Mouse (Mus musculus) testis, adult 2 months (tissue): ENCODE data around the gene Emid1.
A peak's percentile ranks its signal among the peaks of the same experiment; 100 is the strongest.

Experiments
- CTCF ChIP-seq: fragments of 200-500 bp; IDR thresholded peaks from 2 replicates; pipeline ENCODE4 v1.5.1; 2012; ENCODE audit warnings: low read depth, mild to moderate bottlenecking, inconsistent platforms, low read length, moderate library complexity; ENCODE audit not compliant: control insufficient read depth, insufficient read depth, insufficient replicate concordance
- POLR2A ChIP-seq: fragments of 200-500 bp; IDR thresholded peaks from 2 replicates; pipeline ENCODE4 v1.6.1; 2012; ENCODE audit warnings: low read depth, mild to moderate bottlenecking, inconsistent platforms, low read length, moderate library complexity; ENCODE audit not compliant: control insufficient read depth

DNA sequence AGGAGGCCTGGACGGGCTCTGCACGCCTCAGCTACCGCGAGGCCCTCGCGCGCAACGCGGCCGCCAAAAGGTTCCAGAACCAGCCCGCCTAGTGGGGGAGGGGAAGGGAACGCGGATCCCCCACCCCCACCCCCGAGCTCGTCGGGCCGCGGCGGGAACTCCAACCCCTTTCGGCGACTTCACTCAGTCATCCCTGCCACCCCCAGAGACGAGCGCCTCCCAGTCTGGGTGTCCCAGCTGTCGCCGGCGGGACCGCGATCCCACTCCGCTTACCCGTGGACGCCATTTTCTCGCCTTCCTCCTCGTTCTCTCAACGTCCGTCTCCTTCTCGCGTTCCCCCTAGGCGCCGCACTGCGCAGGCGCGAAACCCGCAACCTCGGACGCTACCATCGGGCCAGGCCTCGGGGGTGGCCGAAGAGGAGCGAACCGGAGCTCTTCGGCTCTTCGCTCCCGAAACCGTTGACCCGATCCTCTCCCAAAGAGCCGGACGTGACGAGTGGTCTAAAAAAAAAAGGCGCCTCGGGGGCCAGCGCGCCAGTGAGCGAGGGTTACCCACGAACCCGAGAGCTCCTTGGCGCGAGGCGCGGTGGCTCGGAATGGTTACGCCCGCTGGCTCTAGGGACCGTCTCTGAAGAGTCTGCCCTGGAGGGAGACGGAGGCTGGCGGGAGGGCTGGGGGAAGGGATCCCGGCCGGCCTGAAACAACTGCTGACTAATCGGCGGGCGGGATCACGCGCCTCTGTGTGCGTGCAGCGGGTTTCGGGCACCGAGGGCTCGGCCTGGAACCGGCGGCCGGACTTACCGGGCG lies 53.1 kb downstream of the Emid1 start, which contains the start of the genes Rhbdd3 and Ewsr1:
- peak; percentile 95 for TF ChIP-seq POLR2A
- TF ChIP-seq CTCF: no peak
